Mouse (Mus musculus): Measurements from ENCODE around the gene Poldip2. TPM values are rescaled to one million over a fixed set of nuclear protein-coding genes. Genes with fewer than 3 reads are reported as not detected.
"Not testable (repeated sequence)": the region's sequence is repeated elsewhere in the genome, so short reads cannot be mapped to it uniquely, and the experiment has no call there.

Poldip2 gene
- polyA plus RNA-seq, 1 experiment, result 81.6 TPM

GRCm38 (mm10) chr11:78501529-78501928 lies 10.5 kb upstream of the Poldip2 start:
- DNase-seq (ENCODE audit: low read depth), result no peak

GRCm38 (mm10) chr11:78502909-78503650 lies 8.9 kb upstream of the Poldip2 start, which contains the start of gene Sebox:
Gene Sebox (plus strand): TSS chr11:78503447.
- no peak for DNase-seq (ENCODE audit: low read depth)

DNA sequence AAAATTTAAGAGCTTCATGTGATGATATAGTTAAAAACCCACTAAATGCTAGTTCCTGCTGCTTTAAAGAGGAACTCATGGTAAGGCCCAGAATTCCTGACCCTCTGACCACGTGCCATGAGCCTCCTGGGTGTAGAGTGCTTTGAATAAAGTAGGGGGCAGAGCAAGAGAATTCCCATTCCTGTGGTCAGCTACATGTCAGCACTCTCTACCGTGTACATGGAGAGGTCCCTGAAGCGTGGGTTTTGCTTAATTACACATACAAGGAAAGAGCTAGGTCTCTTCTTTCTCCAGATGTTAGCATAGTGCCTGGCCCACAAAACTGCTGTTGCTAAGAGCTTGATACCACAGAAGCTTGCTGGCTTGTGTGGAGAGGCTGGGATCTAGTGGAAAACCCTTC lies 6.6 kb upstream of the Poldip2 start:
- DNase-seq (ENCODE audit: low read depth), result no peak

DNA sequence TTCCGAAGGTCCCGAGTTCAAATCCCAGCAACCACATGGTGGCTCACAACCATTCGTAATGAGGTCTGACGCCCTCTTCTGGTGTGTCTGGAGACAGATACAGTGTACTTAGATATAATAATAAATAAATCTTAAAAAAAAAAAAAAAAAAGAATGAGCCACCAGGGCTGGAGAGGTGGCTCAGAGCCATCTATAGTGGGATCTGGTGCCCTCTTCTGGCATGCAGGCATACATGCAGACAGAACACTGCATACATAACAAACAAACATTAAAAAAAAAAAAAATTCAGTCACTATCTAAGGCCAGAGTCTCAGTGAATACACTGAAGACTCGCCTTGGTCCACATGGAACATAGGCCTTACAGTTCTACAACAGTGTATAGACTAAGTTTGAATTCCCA lies 2.8 kb upstream of the Poldip2 start:
- DNase-seq (ENCODE audit: low read depth), result no peak

DNA sequence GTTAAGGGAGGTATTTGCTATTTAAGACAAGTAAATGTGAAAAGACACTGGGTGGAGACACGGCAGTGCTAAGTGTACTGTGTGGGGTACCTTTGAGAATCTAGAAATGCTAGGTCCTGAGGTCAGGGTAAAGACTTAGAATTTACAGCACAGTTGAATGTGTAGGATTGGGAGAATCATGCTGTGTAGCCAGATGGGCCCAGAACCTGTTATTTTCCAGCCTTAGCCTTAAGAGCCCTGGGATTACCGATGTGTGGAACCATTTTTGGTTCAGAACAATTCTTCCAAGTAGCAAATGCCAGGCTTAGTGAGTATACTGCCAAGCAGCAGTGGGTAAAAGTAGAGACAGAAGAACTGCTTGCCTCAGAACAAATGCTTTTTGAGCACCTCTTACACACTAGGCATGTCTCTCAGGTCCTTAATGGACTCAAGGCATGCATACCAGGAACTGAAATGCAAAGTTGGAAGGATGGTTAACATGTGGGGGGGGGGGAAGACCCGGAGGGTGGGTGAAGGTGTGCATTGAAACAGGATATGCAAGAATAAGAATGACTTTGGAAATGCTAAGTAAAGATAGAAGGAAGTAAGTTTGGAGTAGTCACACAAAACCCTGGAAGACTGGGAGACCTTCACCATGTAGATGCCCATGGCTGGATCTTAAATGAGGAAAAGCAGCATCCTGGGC lies 1.3 kb downstream of the Poldip2 start:
- no peak for DNase-seq (ENCODE audit: low read depth)

- no peak for DNase-seq (ENCODE audit: low read depth)
These were observed 3.7 kb downstream of the Poldip2 start for GRCm38 (mm10) chr11:78515549-78516325.

DNA sequence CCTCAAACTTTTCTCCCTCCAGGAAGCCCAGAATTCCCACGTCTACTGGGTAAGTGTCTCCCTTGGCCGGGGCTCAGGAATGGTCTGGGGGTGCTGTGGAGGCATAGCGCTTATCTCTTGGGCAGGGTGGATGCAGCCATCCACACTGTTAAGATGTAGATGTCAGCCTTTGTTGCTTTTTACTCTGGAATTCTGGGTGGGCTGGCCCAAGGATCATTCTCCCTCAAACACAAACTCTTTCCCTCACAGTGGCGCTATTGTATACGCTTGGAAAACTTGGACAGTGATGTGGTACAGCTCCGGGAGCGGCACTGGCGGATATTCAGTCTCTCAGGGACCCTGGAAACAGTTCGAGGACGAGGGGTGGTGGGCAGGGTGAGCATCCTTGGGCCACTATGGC lies 6.9 kb downstream of the Poldip2 start:
- no peak for DNase-seq (ENCODE audit: low read depth)

- DNase-seq (ENCODE audit: low read depth), result no peak
These were observed 9.9 kb downstream of the Poldip2 start for GRCm38 (mm10) chr11:78521880-78522279.

DNA sequence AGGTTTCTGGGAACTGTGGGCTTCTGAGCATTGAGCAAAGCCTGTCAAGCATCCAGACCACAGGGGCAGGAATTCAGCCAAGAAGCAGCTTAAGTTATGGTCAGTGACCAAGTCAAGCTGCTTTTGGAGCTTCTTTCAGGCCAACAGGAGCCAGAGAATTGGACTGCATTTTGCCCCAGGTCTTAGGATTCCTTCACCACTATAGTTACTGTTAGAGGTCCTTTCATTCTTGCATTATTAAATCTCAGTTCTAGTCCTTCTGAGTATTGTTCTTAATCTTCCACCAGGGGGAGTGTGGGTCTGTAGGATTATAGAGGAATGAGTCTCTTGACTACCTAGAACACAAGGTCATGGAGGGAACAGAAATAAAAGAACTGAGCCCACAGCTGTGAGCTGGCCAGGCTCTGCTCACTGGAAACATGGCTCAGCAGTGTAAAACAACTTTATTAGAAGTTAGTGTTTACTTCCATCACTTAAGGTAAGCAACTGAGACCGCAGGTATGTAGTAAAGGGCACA lies 10.5 kb downstream of the Poldip2 start:
- no peak for DNase-seq (ENCODE audit: low read depth)

DNA sequence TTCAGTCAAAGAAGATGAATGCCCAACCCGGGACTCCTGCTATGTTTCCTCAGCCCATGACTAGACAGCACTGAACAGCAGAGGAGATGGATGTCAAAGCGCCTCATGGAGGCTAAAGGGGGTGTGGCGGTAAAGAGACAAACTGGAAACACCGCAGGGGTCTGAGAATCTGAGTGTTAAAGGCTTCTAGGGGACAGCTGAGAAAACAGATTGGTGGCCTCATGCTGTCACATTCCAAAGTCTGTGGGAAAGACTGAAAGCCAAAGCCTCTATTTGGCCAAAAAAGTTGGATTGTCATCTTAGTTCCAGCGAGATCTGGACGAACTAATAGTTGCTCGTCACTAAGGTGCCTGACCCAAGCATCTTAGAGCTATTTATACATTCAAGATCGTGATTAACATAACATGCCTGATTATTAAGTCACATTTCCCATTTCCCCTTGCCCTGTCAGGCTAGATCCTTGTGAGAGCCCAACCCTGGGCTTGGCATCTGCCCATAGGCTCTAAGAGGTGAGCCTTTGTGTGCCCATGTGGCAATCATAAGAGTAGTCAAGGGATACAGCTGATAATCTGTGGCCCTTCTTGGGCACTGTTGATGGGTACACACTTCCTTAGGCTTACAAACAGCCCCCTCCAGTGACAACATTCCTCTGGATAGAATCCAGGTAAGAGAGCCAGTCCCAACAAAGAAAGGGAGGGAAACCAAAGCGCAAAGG lies 11.4 kb downstream of the Poldip2 start:
- DNase-seq (ENCODE audit: low read depth), result no peak

DNA sequence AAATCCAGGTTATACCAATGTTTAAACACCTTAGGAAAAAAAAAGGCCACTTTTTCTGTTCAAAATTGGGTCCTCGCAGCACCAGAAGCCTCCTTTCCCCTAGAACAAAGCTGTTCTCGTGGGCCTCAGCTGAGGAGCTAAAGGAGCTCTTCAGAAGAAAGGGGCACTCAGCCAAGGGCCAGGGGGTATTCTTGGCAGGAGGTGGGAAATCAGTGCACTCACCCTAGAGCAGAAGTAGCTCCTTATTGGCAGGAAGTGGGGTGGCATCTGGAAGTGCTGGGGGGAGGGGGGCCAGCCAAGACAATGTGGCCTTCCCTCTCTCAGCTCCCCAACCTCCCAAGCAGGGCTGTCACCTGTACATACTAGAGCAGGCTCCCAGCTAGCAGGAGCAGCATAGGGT lies 12.8 kb downstream of the Poldip2 start:
- DNase-seq (ENCODE audit: low read depth), result no peak

GRCm38 (mm10) chr11:78528714-78529113 lies 16.7 kb downstream of the Poldip2 start:
- no peak for DNase-seq (ENCODE audit: low read depth)

- no peak for DNase-seq (ENCODE audit: low read depth)
These were observed 18.0 kb downstream of the Poldip2 start for GRCm38 (mm10) chr11:78530001-78530400.

DNA sequence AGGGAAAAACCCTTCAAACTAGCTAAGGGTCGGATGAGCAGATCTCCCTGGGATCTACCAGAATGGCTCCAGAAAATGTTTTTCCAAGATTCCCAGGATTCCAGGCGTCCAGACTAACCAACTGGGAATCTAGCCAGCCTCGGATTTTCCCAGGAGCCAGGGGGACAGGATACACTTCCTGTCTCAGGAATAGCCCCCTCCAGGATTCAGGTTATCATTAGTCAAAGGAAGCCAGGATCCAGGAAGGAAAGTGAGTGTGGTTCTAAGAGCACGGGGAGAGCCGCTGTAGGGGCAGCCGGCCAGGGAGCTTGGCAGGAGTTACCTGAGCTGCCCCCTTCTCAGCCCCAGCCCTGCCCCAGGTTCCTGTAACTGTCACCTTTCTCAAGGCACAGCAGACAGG lies 19.1 kb downstream of the Poldip2 start:
- no peak for DNase-seq (ENCODE audit: low read depth)

DNA sequence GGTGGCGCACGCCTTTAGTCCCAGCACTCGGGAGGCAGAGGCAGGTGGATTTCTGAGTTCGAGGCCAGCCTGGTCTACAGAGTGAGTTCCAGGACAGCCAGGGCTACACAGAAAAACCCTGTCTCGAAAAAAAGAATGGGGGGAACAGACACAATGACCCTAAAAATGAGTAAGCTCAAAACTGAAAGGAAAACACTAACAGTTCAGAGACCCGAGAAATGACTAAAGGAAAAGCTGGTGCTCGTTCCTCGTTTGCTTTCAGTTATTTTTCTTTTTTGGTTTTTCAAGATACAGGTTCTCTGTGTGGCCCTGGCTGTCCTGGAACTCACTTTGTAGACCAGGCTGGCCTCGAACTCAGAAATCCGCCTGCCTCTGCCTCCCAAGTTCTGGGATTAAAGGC lies 19.5 kb downstream of the Poldip2 start:
- DNase-seq (ENCODE audit: low read depth), result not testable (repeated sequence)

GRCm38 (mm10) chr11:78534516-78534915 lies 22.5 kb downstream of the Poldip2 start:
- DNase-seq (ENCODE audit: low read depth), result no peak

DNA sequence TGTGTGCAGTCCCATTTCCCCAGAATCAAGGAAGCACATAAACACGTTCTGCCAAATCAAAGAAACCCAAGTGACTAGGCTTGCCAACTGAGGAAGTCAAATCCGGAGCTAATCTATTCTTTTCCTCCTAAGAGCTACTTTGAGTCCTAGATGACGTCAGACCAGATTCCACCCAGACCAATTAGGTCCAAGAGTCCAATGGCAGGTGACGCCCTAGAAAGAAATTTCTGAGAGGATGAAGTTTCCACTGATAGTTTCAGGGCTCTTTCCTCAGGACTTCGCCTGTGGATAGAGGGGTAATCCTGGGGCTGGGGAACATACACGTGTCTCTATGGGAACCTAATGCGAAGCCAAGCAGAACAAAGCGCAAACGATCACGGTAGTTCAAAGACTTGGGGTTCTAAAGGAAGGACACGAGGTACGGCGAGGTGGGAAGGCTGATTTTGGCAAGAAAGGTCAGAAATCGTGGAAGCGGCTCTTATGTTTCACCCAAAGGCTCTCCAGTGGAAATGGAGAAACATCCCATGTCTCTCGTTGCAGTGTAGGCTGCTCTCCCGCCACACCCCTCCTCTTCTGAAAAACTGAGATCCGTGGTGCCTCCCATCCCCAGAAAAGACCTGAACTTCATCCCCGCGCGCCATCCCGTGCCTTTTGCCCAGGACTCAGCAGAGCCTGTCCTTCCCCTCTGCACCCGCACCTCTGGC lies 23.5 kb downstream of the Poldip2 start:
- no peak for DNase-seq (ENCODE audit: low read depth)

DNA sequence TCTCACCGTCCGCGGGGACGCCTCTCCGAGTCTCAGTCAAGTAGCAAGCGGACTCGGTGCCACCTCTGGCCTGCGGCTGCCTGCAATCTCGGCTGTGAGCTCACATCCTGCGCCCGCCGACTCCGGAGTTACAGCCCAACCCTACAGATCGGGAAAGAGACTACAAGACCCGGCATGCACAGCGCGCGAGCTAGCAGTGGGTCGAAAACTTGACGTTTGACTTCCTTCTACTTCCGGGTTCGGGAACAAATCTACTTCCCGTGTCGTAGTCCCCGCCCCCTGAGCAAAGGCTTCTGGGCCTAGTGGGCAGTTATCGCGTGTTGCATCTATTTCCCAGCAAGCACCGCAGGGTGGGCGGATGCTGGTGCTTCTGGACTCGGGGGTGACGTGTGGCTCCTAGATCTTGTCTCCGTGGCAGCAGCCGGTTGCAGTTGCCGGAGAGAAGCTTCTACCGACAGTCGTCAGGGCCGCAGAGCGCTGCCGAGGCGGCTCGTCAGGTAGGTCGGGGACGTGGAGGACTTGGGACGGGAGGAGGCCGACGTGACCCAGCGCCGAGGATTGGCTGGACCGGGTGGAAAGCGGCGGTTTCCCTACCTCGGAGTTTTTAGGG lies 24.2 kb downstream of the Poldip2 start, which contains the start of the genes Tnfaip1 and Ift20:
Gene Tnfaip1 (minus strand): TSS at position 253 of the 610 bp plus-strand sequence.
Gene Ift20 (plus strand): TSS at position 282 of the 610 bp plus-strand sequence.
- DNase-seq (ENCODE audit: low read depth), result peak; percentile 96

GRCm38 (mm10) chr11:78536690-78537084 lies 24.7 kb downstream of the Poldip2 start:
- DNase-seq (ENCODE audit: low read depth), result no peak

- no peak for DNase-seq (ENCODE audit: low read depth)
These were observed 28.4 kb downstream of the Poldip2 start for GRCm38 (mm10) chr11:78540358-78540757.

All from gonadal fat pad, adult 2 months (tissue).